7 mouse cellular contexts compared by ENCODE assay signal in genomic region chr12:17852138-17852537, GRCm38 (mm10).
DNase-seq lines count a peak whose midpoint lies in the region.

No protein-coding gene starts in this region.

- DNase-seq in adipocyte (ENCODE audit: low spot score) = peak; percentile 72
- peak; percentile 74 to 80 for DNase-seq in cerebellum, postnatal 10 days
- peak; percentile 33 for DNase-seq in gastrocnemius, adult 18-20 months (ENCODE audit: low spot score)
- peak; percentile 10 for DNase-seq in kidney, adult 11 months
- peak; percentile 45 to 70 for DNase-seq in left cerebral cortex, adult 18-20 months (ENCODE audit: low spot score in 2 of 2)
- peak; percentile 71 for DNase-seq in lung, postnatal 36 days
- peak; percentile 72 for DNase-seq in right cerebral cortex, postnatal 4 days

Comparison
In these comparisons a context has a peak if more than half of its experiments do, and no peak if none do; other contexts are left out.
1. Peak in every context shown above with its lines: DNase-seq.
2. DNase-seq: peak in every context shown above with its lines; median percentile 77 in cerebellum, postnatal 10 days; 72 in adipocyte; 72 in right cerebral cortex, postnatal 4 days; 71 in lung, postnatal 36 days; 58 in left cerebral cortex, adult 18-20 months; 33 in gastrocnemius, adult 18-20 months; 10 in kidney, adult 11 months.